Mouse (Mus musculus) frontal cortex, postnatal 10 days (tissue): ENCODE results near the gene Tiam1.
A peak's percentile ranks its signal among the peaks of the same experiment; 100 is the strongest.

ENCODE experiments used
- DNase-seq, 2 experiments: peaks; one replicate each; pipeline ENCODE4 v3.0.0; 2022; ENCODE audit warnings: low spot score in 2 of 2, mixed read lengths in 1 of 2

Tiam1 gene

DNA sequence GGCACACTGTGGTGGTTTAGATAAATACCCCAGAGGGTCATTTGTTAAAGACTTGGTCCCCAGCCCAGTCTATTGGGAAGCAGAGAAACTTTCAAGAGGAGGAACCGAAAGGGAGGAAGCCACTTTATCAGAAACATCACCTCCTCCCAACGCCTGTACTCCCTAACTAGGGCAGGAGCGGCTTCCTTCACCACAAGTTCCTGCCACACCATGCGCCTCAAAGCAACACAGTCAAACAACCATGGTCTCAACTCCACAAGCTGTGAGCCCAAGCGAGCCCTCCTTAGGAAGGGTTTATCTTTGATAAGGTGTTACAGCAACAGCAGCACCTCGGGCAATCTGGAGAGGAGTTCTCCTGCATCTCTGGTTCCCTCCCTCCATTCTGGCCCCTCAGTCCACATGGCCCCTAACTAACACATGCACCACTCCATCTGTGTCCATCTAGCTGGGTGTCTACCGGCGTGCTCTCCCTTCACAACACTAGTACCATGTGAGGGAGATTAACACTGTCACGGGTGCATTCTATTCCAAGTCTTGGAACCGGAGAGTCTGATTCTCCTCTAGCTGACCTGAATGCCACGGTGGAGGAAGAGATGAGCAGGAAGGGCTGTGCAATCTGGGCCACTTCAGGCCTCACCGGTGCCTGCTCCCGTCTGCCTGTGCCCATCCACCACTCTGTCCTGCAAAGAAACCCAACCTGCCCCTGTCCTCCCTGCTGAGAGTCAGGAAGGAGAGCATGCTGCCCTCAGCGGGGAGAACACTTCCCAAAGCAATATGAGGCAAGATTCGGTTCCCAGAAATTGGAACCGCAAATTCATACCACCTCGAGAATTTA lies 149.4 kb downstream of the Tiam1 start:
- DNase-seq, result no peak

DNA sequence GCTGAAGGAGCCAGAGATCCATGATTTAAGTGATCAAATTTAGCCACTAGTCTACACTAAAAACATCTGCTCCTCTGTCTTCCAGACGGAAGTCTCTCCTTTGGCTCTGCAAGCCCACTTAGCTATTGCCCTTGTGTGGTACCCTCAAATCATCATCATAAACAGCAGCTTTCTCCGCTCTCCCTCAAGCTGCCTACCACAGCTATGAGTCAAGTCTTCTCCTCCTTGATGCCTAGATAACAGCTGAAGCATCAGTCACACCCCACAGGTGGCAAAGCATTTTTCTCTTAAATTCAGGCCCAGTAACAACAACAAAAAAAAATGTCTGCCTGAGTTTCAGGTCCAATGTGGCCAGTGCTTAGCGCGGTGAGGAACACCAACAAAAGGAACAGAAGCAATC lies 150.1 kb downstream of the Tiam1 start:
- no peak for DNase-seq

DNA sequence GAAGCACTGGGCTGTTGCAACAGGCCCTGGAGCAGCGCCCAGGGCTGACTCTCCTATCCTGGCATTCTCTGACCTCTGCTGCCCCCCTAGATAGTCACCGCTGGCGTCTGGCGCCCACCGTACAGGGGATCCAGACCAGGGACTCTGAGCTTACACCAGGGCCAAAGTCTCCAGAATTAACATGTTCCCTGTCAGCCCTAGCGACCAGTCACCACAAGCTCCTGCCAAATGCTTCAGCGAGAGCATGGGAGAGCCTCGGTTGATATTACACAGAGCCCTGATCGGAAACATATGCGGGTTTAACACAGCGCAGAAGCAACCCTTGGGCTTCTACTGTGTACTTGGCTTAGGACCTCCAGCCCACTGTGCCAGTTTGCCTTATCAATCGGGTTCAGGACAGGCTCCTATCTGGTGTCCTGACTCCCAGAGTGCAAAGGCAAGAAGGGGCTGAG lies 151.8 kb downstream of the Tiam1 start:
- no peak for DNase-seq

DNA sequence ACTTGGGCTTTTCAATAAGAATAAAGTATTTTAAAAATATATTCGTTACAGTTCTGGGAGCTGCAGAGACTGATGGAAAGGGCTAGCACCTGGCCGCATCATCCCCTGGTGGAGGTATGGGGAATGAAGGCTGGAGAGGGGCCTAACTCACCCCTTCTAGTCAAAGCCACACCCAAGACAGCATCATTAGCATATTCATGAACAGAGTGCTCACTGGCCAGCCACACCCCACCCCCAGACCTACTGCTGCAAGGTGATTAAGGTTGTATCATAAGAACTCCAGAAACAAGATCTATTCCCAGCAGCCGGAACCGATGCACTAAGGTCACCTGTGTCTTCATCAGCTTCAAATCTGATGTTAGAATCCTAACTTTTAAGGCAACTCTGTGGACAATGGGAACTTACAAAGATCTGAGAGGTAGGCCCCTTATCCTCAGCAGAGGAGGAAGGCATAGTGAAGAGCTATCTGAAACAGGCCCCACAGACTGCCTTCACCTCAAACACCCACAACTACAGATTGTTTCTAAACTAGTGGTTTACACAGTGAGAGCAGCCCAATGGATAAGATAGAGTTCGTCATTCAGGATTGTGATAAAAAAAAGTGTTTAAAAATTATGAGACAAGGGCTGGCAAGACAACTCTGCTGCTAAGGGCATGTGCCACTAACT lies 153.1 kb downstream of the Tiam1 start:
- no peak for DNase-seq

- no peak for DNase-seq
Measured at GRCm38 (mm10) chr16:89989816-89990215, 153.8 kb downstream of the Tiam1 start.

DNA sequence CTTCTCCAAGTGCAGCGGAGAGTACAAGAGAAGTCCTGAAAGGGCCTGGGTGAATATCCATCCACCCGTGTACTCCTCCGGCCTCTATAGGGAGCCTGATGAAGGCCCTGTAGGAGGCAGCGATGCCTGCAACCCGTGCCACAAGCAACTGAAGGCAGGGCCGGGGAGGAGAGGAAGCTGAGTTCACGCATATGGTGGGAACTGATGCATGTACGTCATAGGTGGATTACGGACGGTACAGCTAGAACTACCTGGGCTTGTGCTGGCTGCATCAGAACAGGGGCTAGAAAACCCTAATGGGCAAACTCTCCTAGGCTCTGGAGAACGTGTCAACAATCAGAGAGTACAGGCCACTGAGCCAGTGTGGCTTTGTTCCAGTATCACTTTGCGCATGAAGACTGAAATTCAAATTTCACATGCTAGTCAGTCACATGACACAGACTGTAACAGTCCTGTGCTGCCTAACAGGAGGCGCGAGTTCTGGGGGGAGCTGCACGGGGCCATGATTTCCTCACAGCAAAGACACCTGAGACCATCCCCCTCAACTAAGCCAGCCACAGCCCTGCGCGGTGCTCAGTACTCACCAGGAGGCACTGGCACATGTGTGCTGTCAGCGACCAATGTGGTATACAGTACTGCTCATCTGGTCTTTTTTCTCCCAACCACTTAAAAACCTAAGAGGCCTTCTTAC lies 156.8 kb downstream of the Tiam1 start:
- no peak for DNase-seq

DNA sequence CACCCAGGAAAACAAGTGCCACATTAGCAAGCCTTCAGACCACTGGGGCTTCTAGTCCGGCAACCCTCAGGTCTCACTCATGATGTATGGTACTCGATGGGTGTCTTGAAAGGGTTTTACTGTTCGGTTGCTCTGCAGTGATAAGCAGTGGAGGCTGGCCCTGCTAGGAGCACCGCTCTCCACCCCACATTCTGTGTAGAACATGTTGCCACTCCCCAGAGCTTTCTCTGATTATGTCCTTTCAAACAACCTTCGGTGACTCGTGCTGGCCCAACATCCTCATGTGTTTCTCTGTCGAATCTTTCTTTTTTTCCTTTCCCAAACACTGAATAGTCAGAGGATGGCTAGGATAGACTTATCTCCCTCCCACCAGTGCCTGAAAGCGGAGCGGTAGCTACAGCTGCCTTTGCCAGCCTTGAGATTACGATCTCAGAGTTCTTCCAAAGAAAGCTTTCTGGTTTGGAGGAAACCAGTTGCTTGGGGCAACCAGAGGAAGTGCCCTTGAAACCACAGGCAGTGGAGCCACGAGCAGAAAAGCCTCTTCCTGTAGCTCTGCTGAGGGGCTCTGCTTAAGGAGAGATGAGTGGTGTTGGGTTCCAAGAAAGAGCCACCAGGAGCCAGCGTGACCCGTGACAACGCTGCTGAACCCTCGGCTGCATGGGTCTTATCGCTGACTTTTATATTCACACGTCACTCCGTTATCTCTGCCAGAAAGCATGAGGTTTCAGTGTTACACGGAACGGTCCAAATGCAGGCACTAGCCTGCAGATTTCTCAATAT lies 157.7 kb downstream of the Tiam1 start:
- DNase-seq, result no peak

DNA sequence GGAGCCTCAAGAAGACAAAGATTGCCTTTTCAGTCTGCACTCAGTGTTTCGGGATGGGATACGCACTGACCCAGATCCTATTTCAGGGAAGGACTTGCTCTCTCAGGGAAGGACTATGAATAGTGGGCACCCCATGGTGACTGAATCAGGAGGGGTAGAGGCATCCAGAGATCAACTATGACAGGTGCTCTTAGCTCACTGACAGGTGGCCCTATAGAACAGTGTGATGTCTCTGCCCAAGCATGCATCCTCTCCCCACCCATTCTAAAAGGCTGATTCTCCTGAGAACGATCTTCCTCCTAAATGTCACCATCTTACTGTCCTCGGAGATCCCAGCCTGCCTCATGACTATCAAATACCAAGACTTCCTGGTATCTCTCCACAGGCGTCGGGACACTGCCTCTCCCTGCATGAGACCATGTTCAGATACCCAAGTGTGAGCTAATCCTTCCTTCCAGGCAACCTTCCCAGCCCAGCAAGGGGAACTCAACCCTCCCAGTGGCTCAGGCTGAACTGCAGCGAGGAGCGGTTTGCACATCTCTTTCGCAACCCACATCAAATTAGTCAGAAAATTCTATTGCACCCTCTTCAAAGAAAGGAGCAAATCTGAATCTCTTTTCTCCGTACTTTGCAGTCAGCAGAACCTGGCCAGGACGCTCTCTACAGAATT lies 163.4 kb downstream of the Tiam1 start:
- no peak for DNase-seq

- no peak for DNase-seq
Measured at GRCm38 (mm10) chr16:89975441-89975840, 168.1 kb downstream of the Tiam1 start.

- no peak for DNase-seq
Measured at GRCm38 (mm10) chr16:89973814-89974712, 169.5 kb downstream of the Tiam1 start.

GRCm38 (mm10) chr16:89972854-89973487 lies 170.6 kb downstream of the Tiam1 start:
- DNase-seq, result no peak

DNA sequence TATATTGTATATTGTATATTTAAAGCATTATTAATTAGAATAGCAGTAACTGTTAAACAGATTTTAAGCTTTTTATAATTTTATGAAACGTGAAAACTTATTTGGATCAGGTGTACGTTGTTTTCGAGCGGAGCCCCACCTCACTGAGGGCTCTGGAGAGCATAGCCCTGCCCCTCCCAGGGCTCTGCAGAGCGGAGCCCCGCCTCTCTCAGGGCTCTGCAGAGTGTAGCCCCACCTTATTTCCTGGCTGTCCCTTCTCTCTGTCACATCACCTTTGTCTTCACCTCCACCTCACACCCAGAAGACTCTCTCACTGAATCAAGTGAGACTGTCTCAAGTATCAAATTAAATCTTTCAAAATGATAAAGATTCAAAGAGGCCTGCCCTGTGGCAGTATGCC lies 171.6 kb downstream of the Tiam1 start:
- no peak for DNase-seq

DNA sequence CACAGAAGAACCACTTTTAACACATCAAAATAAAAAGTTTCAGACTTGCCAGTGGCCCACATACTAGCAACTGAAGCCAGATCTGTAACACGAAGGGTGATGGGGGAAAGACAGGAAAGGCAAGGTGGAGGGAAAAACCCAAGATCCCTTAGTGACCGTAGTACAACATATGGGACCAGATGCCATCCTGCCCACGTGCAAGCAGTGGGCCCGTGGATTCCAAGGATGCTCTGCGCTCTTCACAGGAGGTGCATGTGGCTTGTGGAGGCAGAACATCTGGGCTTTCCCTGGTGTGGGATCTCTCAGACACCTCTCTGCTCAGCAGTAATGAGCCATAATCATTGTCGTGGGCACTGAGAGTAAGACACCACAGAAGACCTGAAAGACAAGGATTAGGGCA lies 175.5 kb downstream of the Tiam1 start:
- DNase-seq, result peak; percentile 24 to 44

DNA sequence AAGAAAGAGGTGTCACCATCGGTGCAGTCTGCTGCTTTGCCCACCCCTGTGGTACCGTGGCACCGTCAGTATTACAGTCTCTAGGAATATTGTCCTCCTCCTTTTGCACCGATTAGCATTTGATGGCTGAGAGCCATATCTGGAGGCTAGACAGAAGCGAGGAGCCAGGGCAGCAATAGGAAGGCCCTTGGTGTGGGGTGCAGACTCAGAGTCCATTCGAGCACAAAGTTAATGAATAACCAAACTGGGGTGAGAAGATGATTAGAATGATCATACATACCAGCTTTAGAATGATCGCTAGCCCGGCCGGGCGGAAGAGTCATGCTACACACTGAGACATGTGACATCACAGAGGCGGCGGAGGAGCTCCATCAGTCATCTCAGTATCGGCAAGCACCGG lies 180.7 kb downstream of the Tiam1 start:
- DNase-seq, result no peak

DNA sequence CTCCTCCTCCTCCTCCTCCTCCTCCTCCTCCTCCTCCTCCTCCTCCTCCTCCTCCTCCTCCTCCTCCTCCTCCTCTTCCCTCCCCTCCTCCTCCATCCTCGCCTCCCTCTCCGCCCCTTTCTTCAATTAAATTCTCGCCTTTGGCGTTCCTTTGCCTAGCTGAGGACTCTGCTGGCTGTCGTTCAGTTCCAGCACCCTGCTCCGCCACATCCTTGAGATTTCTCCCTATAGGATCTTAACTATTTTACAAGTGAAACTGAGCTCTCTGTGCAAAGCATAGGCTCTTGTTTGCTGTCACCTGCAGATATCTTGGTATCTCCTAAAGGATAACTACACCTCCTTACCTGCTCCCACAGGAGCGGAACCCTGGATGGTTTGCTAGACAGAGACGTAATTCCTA lies 182.7 kb downstream of the Tiam1 start:
- DNase-seq, result no peak

GRCm38 (mm10) chr16:89960186-89960878 lies 183.2 kb downstream of the Tiam1 start:
- peak in 1 of 2 experiments; percentile 50 for DNase-seq

DNA sequence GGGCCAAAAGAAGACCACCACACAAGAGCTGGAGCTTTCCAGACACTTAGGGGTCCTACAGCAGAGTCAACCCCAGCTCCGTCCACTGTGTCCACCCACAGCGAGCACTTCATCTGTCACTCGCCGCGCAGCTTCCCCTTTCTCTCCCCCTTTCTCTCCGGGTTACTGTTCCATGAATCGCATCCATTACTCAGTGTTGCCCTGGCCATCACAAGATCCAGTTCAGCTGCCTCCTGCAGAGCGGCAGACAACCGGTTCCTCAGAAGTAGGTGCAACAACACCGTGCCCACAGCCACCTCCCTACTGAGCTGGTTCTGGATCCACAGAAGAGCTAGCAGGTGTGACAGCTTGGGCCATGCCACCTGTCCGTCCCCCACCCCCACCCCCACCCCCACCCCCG lies 184.6 kb downstream of the Tiam1 start:
- DNase-seq, result no peak

DNA sequence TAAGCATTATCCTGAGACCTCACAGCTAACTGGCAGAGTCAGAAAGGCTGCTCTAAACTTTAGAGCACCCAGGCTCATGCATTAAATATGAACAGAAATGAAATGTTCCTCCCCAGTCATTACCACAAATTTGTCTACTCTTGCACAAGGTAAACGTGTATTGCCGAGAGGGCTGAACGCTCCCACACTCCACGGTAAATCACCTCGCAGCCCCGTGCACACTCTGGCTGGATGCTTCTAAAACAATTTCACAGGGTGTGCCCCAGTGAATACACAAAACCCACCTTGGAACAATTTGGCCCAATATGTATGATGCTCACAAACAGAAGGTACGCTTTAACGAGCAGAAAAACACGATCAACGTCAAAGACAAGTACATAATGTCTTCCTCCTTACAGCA lies 185.5 kb downstream of the Tiam1 start:
- DNase-seq, result no peak

DNA sequence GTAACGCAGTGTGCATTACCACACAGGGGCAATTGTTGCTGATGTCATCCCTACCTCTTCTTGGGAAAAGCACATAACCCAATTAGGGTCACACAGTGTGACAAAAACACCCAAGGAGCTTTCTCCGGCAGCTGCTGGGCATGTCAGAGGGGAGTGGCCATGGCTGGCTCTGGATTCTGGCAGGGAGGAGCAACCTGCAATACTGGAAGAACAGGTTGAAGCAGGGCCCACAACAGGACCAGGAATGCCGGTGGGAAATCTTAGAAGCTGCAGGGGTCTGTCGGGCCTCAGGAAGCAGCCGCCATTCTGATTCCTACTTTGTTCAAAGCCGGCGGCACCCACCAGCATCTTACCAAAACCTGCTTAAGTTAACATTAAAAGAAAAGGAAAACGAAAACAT lies 189.0 kb downstream of the Tiam1 start:
- DNase-seq, result no peak
